8 mouse cellular contexts compared by ENCODE assay signal in genomic region chr3:146403770-146404169, GRCm38 (mm10). TPM values are rescaled to one million over a fixed set of nuclear protein-coding genes. Genes with fewer than 3 reads are reported as not detected.
DNase-seq lines count a peak whose midpoint lies in the region; ATAC-seq and TF ChIP-seq lines count a peak whose summit lies in the region.

No protein-coding gene starts in this region.

- ATAC-seq in heart, embryonic 16.5 days (replicated peaks; ENCODE audit: extremely low read depth, insufficient read depth, low FRiP score): no peak
- ATAC-seq in megakaryocyte progenitor cell, adult 5-6 weeks (replicated peaks; ENCODE audit: poor library complexity): no peak

- TF ChIP-seq CTCF in heart, adult 2 months (IDR thresholded peaks at IDR 0.05): no peak

- no peaks in the 10 kb centered on the region for H3K4me1 ChIP-seq in heart, adult 2 months (ENCODE audit: control insufficient read depth, insufficient read depth, low read length)
- H3K4me1 ChIP-seq in ES-E14 (ENCODE audit: control insufficient read depth in 2 of 2, insufficient read depth in 2 of 2, low read length in 2 of 2, poor library complexity in 1 of 2): peaks cover 0 to 7% of the 10 kb centered on the region in 2 experiments; a peak in 1 of 4 replicates
- peaks cover 17% of the 10 kb centered on the region for H3K4me1 ChIP-seq in heart, embryonic 16.5 days (ENCODE audit: control insufficient read depth, insufficient read depth, low read length)

- H3K9ac ChIP-seq in heart, adult 2 months (ENCODE audit: low read depth, low read length): peak overlapping the region; percentile 54
- peak overlapping the region; percentile 72 for H3K9ac ChIP-seq in ES-E14 (ENCODE audit: insufficient read depth, low read depth, low read length, poor library complexity, severe bottlenecking)
- H3K9ac ChIP-seq in heart, embryonic 16.5 days (ENCODE audit: low read length): peak overlapping the region; percentile 94

- intact Hi-C loops in heart, adult 2 months (cut with DNase I): loop anchor here (2.0 to 10.0 kb wide), 4 partner anchors 47 to 411 kb away; partner anchors contain the start of genes Prkacb and Rpf1

- no peaks in the 10 kb centered on the region for H3K9me3 ChIP-seq in ES-E14 (ENCODE audit: control insufficient read depth, insufficient read depth, low read depth, low read length)
- H3K9me3 ChIP-seq in heart, embryonic 16.5 days (replicated peaks; ENCODE audit: control insufficient read depth, low read length): 0 out of 2 replicates have a peak, but pooled peaks cover 5% of the 10 kb centered on the region

- DNase-seq in heart, adult 2 months: no peak
- no peak for DNase-seq in heart, postnatal 4 days
- DNase-seq in ES-E14 (ENCODE audit: low read depth, low spot score): no peak
- no peak for DNase-seq in layer of hippocampus, postnatal 36 days
- DNase-seq in kidney, adult 11 months: no peak

- H3K27ac ChIP-seq in heart, adult 2 months: peak overlapping the region; percentile 88
- H3K27ac ChIP-seq in ES-E14 (ENCODE audit: insufficient read depth, low read depth, low read length, poor library complexity, severe bottlenecking) (no peak overlapping the region), macrophage (no peak overlapping the region)
- H3K27ac ChIP-seq in heart, embryonic 16.5 days (ENCODE audit: low read length): peak overlapping the region; percentile 57

- TF ChIP-seq EP300 in heart, adult 2 months (IDR thresholded peaks at IDR 0.05; ENCODE audit: insufficient read depth, low read depth, low read length): no peak

- no peak for TF ChIP-seq POLR2A in heart, adult 2 months (IDR thresholded peaks at IDR 0.05; ENCODE audit: insufficient read depth, low read depth, low read length)

- H3K36me3 ChIP-seq in heart, adult 2 months (ENCODE audit: control insufficient read depth, insufficient read depth, low read length): no peaks in the 10 kb centered on the region
- H3K36me3 ChIP-seq in ES-E14 (ENCODE audit: control insufficient read depth, insufficient read depth, low read length, poor library complexity, severe bottlenecking) (no peaks in the 10 kb centered on the region), macrophage (ENCODE audit: inconsistent target) (no peaks in the 10 kb centered on the region)
- no peaks in the 10 kb centered on the region for H3K36me3 ChIP-seq in heart, embryonic 16.5 days (ENCODE audit: control insufficient read depth, insufficient read depth)

- H3K4me2 ChIP-seq in heart, embryonic 16.5 days (ENCODE audit: low read depth, low read length): peak overlapping the region; percentile 95

- in situ Hi-C loops in ES-E14 (cut with MboI; ENCODE audit: low sequenced_read_pairs in 2 of 2, unreplicated experiment in 2 of 2): no loop called here

- H3K27me3 ChIP-seq in heart, adult 2 months (ENCODE audit: control insufficient read depth, insufficient read depth, low read length): no peaks in the 10 kb centered on the region
- H3K27me3 ChIP-seq in heart, embryonic 16.5 days (ENCODE audit: control insufficient read depth, insufficient read depth, low read length): no peaks in the 10 kb centered on the region

- no peaks in the 10 kb centered on the region for H3K79me2 ChIP-seq in heart, adult 2 months (replicated peaks; ENCODE audit: control insufficient read depth, insufficient read depth, low read length)
- no peaks in the 10 kb centered on the region; the same call in 1 of the 2 replicates for H3K79me2 ChIP-seq in macrophage (ENCODE audit: inconsistent target)

- WGBS in heart, adult 2 months: 32% methylated on average over 3 of the region's 3 CpGs
- WGBS in heart, embryonic 16.5 days: 39% methylated on average over 3 of the region's 3 CpGs
- WGBS in macrophage (ENCODE audit: missing documents): 29% methylated on average over 3 of the region's 3 CpGs

- peak overlapping the region; percentile 76 for H3K4me3 ChIP-seq in heart, adult 2 months
- H3K4me3 ChIP-seq in ES-E14 (ENCODE audit: insufficient read depth in 1 of 2, low read depth in 1 of 2, low read length in 2 of 2, poor library complexity in 1 of 2, severe bottlenecking in 1 of 2) (peak overlapping the region; percentile 74 to 97), macrophage (ENCODE audit: inconsistent target) (peak overlapping the region; percentile 44)
- peak overlapping the region; percentile 92 for H3K4me3 ChIP-seq in heart, embryonic 16.5 days (ENCODE audit: low read length)

TF ChIP-seq in ES-E14, 5 proteins besides CTCF, POLR2A, EP300 and RAD21:
- TF ChIP-seq ZNF384 (IDR thresholded peaks at IDR 0.05; ENCODE audit: low read depth, low read length) (no peak), CHD2 (IDR thresholded peaks at IDR 0.05; ENCODE audit: low read depth, low read length) (no peak)

RNA-seq across cellular contexts. Expression of gene Ssx2ip, which starts 0.7 kb away (rescaled TPM):
- 10 to 100 TPM; 12.5 to 14.1 TPM for total RNA-seq in heart, adult 2 months (2021)
- 3.1 and 4.1 TPM in 2 replicates for polyA plus RNA-seq in heart, adult 2 months (2012; rRNA removed)
- 10 to 100 TPM; 18.6 to 21.0 TPM for total RNA-seq in heart, postnatal 4 days (2021)
- 18.4 and 29.2 TPM in 2 replicates for total RNA-seq in ES-E14 (2012; rRNA removed)
- polyA plus RNA-seq in heart, embryonic 16.5 days (2015; fragmentation: Nextera tagmentation; extraction: Ambion mirVana): 16.2 and 16.8 TPM in 2 replicates
- 10 to 100 TPM in 2 of 26 experiments, 1 to 10 TPM in 24; 2.3 to 12.2 (median 5.2) TPM for total RNA-seq in macrophage (2018; cell fraction: chromatin; rRNA removed)
- total RNA-seq in macrophage (2018; cell fraction: cytosol; rRNA removed): 1 to 10 TPM; 3.0 to 5.5 (median 4.4) TPM
- 1 to 10 TPM; 1.5 to 7.8 (median 3.9) TPM for total RNA-seq in macrophage (2018; cell fraction: nucleus; rRNA removed)
- polyA plus RNA-seq in macrophage (2018): 2.0 to 6.3 TPM (median 4.8 TPM) in 3 replicates
- total RNA-seq in megakaryocyte progenitor cell, adult 5-6 weeks (2015): 13.2 and 16.2 TPM in 2 replicates
- 22.1 and 26.2 TPM in 2 replicates for total RNA-seq in megakaryocyte progenitor cell, adult 5-6 weeks (2017)
- 100 to 1,000 TPM; 104 to 108 TPM for total RNA-seq in layer of hippocampus, postnatal 36 days (2021)

RNA-seq across cellular contexts. Expression of gene Ctbs, which starts 45.8 kb away (rescaled TPM):
- 1 to 10 TPM; 3.2 to 3.7 TPM for total RNA-seq in heart, adult 2 months (2021)
- 1.7 and 3.6 TPM in 2 replicates for polyA plus RNA-seq in heart, adult 2 months (2012; rRNA removed)
- 1 to 10 TPM; 5.5 to 5.7 TPM for total RNA-seq in heart, postnatal 4 days (2021)
- total RNA-seq in ES-E14 (2012; rRNA removed): 10.4 and 15.6 TPM in 2 replicates
- polyA plus RNA-seq in heart, embryonic 16.5 days (2015; fragmentation: Nextera tagmentation; extraction: Ambion mirVana): 7.8 and 8.7 TPM in 2 replicates
- 10 to 100 TPM in 20 of 26 experiments, 1 to 10 TPM in 6; 5.6 to 37.9 (median 15.0) TPM for total RNA-seq in macrophage (2018; cell fraction: chromatin; rRNA removed)
- total RNA-seq in macrophage (2018; cell fraction: cytosol; rRNA removed): 10 to 100 TPM; 10.8 to 18.0 (median 13.8) TPM
- 10 to 100 TPM in 25 of 26 experiments, 1 to 10 TPM in 1; 6.9 to 49.4 (median 22.2) TPM for total RNA-seq in macrophage (2018; cell fraction: nucleus; rRNA removed)
- polyA plus RNA-seq in macrophage (2018): 10.8 to 21.2 TPM (median 16.7 TPM) in 3 replicates
- total RNA-seq in megakaryocyte progenitor cell, adult 5-6 weeks (2015): 12.5 and 17.0 TPM in 2 replicates
- total RNA-seq in megakaryocyte progenitor cell, adult 5-6 weeks (2017): 9.9 and 10.5 TPM in 2 replicates
- 1 to 10 TPM; 7.1 to 8.7 TPM for total RNA-seq in layer of hippocampus, postnatal 36 days (2021)

Comparison
In these comparisons a context has a peak if more than half of its experiments do, and no peak if none do; other contexts are left out.
1. H3K27ac ChIP-seq: peak in heart, adult 2 months (single experiment) and heart, embryonic 16.5 days (single experiment); none in ES-E14 (single experiment) and macrophage (single experiment).
2. Peak in every context shown above with its lines, with median percentiles within 50 percentile points of each other: H3K4me3 ChIP-seq and H3K9ac ChIP-seq.